Mouse (Mus musculus) activated CD4-positive, CD25-positive, alpha-beta regulatory T cell, adult 4 months (primary cell): ENCODE data around the gene Klf1. TPM values are rescaled to one million over a fixed set of nuclear protein-coding genes. Genes with fewer than 3 reads are reported as not detected.

Experiments
- ATAC-seq: one replicate; pipeline ENCODE4 v1.8.0; 2017
- polyA plus RNA-seq, 2 experiments: library from polyadenylated mRNA; unstranded; fragments of 100-300 nt; shearing (Covaris generic); gene quantifications; one replicate each; pipeline ENCODE4 v1.2.1; 2017

The Klf1 gene
- polyA plus RNA-seq, 2 experiments from 2014 or later: 1.1 TPM; not detected in 1

DNA sequence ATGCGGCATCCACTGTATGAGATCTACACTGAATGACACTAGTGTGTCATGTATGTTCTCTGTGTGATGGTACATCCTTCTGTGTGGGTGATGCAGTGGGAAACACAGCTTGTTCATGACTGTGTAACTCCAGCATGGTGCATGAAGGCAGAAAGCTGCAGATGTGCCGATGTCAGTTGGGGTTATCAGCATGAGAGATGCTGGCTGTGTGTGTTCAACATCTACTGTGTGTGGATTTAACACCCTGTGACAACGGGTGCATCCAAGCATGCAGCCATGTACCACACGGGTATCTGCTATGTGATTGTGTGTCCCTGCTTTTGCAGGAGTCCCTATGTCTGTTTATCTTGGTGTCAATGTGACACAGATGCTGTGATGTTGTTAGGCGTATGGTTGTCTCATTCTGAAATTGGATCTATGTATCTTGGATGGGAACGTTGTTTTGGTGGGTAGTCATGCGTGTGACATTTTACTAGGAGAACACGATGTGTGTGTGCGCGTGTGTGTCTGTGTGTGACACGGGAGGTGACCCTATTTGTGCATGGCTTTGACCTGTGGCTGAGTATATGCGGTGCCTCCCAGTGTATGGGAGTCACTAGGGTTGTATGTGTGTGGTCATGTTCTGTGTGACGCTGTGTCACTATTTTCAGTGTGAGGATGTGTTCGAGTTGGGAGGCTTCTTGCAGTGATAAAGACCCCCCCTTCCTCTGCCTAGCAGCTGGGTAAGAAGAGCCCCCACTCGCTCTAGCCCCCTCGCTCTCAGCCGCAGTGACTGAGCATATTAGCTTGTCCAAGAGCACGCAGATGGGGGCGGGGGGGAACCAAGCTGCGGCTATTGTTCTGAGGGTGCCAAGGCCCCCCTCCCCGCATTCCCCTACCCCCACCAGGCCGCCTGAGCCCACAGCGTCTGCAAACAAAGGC lies 34.6 kb downstream of the Klf1 start:
- ATAC-seq: no peak

DNA sequence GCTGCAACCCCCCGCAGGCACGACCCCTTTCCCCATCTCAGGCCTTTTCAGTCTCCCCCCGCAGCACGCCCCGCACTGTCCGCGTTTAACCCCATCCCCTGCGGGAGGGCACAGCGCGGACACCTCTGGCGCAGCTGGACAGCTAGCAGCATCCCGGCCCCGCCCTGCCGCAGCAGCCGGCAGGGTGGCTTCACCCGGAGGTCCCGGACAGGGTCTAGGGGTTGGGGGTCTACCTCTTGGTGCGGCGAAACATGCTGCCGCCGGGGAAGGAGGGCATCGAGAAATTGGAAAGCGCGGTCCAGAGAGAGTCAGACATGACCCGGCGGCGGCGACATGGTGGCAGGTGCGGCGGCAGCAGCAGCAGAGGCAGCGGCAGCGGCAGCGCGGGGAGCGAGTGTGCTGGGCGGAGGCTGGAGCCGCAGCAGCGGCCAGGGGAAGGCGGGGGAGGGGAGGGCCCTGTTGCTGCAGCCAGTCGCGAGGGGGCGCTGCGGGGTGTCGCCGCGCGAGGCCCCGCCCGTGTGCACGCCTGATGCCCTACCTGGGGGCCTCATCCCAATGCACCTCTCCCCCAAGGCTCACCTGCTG lies 35.3 kb downstream of the Klf1 start, which contains the start of gene Mast1:
Mast1 (minus strand) TSS at position 398 of the 585 bp plus-strand sequence.
- no peak for ATAC-seq

DNA sequence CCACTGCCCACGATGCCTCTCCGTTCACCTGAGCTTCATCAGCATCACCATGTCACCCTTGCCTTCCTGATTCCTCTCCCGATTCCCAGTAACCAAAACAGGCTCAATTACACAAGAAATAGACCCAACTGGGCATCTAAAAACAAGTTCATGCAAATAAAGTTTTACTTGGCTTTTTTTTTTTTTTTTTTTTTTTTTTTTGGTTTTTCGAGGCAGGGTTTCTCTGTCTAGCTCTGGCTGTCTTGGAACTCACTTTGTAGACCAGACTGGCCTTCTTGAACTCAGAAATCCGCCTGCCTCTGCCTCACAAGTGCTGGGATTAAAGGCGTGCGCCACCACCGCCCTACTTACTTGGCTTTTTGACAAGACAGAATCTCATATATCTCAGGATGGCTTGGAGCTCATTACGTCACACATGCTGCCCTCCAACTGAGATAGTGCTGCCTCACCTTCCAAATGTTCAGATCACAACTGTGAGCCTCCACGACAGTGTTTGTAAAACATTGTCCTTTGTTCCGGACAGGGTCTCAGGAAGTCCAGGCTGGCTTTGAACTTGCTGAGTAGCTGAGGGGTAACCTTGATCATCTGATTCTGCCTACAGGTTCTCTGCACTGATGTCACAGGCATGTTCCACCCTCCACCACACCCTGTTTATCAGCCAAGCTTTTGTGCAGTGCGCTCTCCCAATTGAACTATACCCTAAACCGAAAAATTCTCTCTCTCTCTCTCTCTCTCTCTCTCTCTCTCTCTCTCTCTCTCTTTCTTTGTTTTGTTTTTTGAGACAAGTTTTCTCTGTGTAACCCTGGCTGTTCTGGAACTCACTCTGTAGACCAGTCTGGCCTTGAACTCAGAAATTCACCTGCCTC lies 36.1 kb downstream of the Klf1 start:
- ATAC-seq: no peak

DNA sequence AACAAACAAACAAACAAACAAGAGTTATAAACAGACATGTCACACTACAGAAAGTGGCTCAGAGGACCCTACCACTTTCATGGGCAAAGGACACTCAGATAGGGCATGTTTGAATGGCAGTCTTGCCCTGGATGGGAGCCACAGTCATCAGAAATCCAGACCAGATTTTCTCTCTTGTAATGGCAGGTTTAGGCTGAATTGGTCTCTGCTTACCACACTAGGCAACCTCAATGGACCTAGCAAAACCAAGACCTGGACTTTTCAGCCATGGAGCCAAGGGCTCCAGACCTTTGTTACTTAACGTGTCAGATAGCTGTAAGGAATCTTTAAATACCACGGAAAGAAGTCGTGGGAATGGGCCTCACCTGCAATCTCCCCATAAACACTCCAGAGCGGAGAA lies 42.0 kb downstream of the Klf1 start:
- no peak for ATAC-seq

DNA sequence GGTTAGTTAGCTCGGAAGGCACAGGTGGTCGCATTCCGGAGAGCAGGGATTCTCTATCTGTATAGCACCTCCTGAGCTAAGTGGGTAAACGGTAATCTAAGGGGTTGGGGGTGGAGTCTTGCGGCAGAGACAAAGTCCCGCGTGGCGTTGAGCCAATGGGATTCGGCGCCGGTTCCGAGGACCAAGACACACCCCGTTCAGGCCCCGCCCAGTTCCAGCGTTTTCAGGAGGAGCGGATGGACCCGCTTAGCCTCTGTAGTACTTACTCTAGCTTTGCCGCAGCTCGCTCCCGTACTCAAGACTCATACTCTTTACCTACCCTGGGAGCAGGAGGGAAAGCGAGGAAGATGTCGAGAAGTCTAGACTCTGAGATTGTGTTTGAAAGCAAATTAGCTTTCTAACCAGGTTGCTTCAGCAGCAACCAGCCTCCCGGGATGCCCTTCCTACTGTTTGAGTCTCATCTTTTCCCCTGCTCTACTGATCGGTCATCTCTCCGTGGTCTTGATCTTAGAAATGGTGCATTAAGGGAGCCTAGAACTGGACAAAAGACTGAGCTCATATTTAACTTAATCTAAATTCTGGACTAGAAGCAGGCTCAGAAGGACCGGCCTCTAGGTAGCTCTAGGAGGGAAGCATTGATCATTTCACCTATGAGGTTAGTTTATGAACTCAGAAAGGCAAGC lies 42.9 kb downstream of the Klf1 start:
- no peak for ATAC-seq

DNA sequence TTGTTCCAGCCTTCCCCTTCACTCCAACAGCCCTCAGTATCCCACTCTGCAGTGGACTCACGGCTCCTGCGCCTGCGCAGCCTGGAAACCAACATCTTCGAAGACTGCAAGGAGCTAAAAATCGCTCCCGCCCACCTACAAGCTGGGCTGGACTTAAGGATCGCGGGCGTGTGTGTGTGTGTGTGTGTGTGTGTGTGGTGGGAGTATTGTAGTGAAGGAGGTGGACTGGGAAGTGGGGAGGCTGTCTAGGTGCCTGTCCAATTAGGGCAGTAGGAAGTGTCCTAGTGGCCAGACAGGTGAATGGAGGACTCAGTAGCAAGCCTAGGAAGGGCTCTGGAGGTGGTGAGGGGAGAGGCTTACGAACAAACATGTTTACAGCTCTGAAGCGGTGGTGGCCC lies 43.5 kb downstream of the Klf1 start:
- no peak for ATAC-seq

DNA sequence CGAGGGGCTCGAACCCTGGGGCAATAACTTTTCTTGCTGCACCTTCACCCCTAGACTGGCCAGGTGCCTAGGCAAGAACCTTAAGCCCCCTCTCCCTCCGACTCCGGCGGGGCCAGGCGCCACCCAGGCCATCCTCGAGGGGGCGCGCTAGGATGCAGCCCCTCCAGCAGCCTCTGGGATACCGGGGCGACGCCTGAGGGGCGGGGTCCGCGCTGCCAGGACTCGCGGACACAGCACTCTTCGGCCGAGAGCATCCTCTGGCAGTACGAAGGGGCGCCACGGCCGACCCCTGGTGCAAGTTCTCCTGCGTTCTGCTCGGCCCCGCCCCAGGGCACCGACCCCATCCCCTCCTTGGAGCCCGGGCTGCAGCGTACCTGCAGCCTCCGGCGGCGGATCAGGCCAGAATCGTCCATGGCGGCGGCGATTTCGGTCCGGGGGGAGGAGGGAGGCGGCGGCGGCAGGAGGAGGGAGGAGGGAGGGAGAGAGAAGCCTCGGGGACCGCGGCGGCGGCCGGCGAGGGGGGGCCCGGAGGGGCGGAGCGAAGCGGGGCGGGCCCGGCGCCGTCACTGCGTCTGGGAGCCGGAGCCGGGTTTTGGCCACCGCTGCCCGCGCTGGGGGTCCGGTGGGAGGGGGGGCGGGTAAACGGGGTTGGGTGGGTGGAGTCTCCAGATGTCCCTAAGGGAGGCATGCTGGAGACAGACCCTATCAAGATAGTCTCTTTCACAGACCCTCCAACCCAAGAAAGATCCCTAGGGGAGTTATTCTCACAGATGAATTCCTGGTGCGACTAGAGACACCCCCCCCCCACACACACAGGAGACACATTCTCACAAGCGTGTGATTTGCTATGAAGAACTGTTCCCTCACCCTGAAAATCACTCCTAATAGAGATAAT lies 44.2 kb downstream of the Klf1 start:
- no peak for ATAC-seq

DNA sequence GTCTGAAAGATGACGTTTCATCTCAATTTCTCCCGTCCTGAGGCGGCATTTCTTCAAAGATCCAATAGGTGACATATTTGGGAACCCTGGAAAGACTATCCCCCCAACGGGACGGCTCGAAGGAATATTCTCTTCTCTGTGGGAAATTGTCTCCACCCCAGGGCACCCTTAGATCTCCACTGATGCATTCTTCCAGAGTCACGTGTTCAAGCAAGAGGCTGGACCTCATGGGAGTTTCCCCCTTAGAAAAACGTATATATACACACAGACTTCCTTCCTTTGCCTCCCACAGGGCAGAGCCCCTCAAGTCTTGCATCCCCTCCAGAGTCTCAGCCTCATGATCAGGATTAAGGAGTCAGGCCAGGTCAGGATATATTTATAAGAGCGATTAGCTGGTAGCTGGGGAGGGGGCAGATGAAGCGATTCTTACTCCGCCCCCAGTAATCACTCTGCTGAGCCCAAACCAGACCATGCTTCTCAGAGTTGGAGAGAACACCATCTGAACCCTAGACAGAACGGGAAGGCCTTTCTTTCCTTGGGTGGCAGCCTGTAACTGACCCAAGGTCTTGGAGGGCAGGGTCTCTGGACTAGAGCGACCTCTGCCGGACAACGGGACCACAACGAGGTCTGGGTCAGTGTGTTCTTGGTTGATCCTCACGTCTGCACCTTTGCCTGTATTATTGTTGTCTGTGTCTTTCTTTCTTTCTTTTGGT lies 45.0 kb downstream of the Klf1 start, which contains the start of gene Rtbdn:
Rtbdn (plus strand) TSS at position 464 of the 713 bp plus-strand sequence.
- no peak for ATAC-seq

DNA sequence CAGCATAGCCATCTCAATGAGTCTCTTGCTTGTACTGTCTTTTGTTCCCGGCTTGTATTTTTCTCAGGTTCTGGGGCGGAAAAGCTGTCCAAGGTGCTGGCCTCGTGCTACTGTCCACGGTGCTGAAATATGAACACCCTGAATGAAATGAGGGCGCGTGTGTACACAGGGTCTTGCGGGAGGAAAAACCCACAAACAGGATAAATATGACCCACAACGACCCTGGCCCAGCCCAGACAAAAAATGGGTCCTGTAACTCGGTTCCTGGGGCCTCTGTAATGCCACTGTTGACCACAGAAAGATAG lies 45.5 kb downstream of the Klf1 start:
- no peak for ATAC-seq

DNA sequence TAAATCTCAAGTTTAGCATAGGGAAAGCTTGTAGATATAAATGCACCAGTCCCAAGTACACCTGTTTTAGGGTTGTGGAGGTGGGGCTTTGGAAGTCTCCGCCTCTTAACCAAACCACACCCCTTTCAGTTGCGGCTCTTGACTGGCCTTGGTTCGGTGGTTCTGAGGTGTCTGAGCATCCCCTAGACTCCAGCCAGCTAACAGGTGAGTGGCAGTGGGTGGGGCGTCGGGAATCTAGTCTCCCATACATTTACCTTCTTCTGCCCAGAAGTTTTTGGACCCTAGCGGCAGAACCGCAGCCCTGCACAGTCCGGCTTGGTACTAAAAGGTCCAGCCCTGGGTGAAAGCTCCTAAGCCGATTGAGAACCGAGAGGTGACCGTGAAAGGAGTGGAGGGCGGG lies 48.0 kb downstream of the Klf1 start:
- ATAC-seq: no peak

DNA sequence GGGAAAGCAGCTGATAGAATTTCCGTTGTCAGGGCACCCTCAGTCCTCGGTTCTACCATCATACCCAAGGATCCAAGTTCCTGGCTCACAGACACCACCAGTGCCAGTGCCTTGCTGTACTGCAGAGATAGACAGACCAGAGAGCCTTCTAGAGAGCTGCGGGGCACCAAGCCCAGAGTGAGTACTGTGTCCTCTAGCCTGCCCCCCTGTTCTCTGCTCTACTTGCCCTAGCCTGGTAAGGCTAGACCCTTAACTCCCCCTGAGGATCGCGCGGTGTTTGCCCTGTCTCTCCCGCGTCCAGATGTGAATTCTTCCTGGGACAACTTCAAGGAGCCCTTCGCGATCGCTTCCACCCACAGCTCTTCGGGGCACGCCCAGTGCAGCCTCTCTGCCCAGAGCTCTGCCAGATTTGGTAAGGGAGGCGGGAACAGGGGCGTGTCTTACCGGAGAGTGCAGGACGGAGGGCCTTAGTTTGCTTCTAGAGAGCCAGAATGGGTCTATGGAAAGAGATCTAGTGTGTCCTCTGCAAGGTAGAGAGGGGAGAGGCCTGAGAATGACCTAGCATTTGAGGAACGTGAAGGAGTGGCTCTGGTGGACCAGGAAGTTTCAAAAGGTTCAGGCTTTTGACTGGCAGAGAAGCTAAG lies 51.0 kb downstream of the Klf1 start:
- ATAC-seq: peak; percentile 54

Other genes starting within 250 kb of the Klf1 start
- gene Ier2, start 239.1 kb upstream of the Klf1 start, polyA plus RNA-seq: 10 to 100 TPM; 54.7 to 56.1 TPM
- gene Trmt1, start 215.6 kb upstream of the Klf1 start, polyA plus RNA-seq: 10 to 100 TPM; 32.6 to 49.8 TPM
- 10 to 100 TPM in 1 of 2 experiments, 1 to 10 TPM in 1; 9.4 to 12.5 TPM for gene Nacc1, start 214.1 kb upstream of the Klf1 start, polyA plus RNA-seq
- 1 to 10 TPM in 1 of 2 experiments, under 1 TPM in 1; 0.85 to 1.2 TPM for gene Lyl1, start 200.5 kb upstream of the Klf1 start, polyA plus RNA-seq
- gene G430095P16Rik, start 178.9 kb upstream of the Klf1 start, polyA plus RNA-seq: 10 to 100 TPM; 20.2 to 37.5 TPM
- 1 to 10 TPM; 2.0 to 2.2 TPM for gene Nfix, start 101.6 kb upstream of the Klf1 start, polyA plus RNA-seq
- 1 to 10 TPM; 4.2 to 4.5 TPM for gene Dand5, start 79.1 kb upstream of the Klf1 start, polyA plus RNA-seq
- gene Gadd45gip1, start 70.4 kb upstream of the Klf1 start, polyA plus RNA-seq: 10 to 100 TPM; 18.5 to 21.5 TPM
- 100 to 1,000 TPM; 125 to 131 TPM for gene Rad23a, start 61.3 kb upstream of the Klf1 start, polyA plus RNA-seq
- 100 to 1,000 TPM; 269 to 303 TPM for gene Calr, start 55.0 kb upstream of the Klf1 start, polyA plus RNA-seq
- 10 to 100 TPM; 45.8 to 58.4 TPM for gene Farsa, start 44.9 kb upstream of the Klf1 start, polyA plus RNA-seq
- 10 to 100 TPM in 1 of 2 experiments, 1 to 10 TPM in 1; 8.2 to 15.0 TPM for gene Syce2, start 29.8 kb upstream of the Klf1 start, polyA plus RNA-seq
- 10 to 100 TPM; 11.3 to 15.1 TPM for gene Gcdh, start 8.0 kb upstream of the Klf1 start, polyA plus RNA-seq
- 10 to 100 TPM; 15.1 to 18.1 TPM for gene Dnase2a, start 6.6 kb downstream of the Klf1 start, polyA plus RNA-seq
- gene Mast1, start 35.4 kb downstream of the Klf1 start, polyA plus RNA-seq: 1 to 10 TPM in 1 of 2 experiments, under 1 TPM in 1; 0.64 to 1.0 TPM
- gene Rtbdn, start 45.1 kb downstream of the Klf1 start, polyA plus RNA-seq: not detected
- gene Gm49661, start 67.5 kb downstream of the Klf1 start, polyA plus RNA-seq: not detected
- gene Prdx2, start 67.7 kb downstream of the Klf1 start, polyA plus RNA-seq: 100 to 1,000 TPM; 246 to 312 TPM
- gene Rnaseh2a, start 67.8 kb downstream of the Klf1 start, polyA plus RNA-seq: 10 to 100 TPM; 68.9 to 91.0 TPM
- gene Junb, start 76.8 kb downstream of the Klf1 start, polyA plus RNA-seq: 10 to 100 TPM; 28.9 to 30.5 TPM
- 1 to 10 TPM; 2.6 to 3.0 TPM for gene Hook2, start 88.7 kb downstream of the Klf1 start, polyA plus RNA-seq
- gene Best2, start 112.6 kb downstream of the Klf1 start, polyA plus RNA-seq: not detected
- gene Asna1, start 123.4 kb downstream of the Klf1 start, polyA plus RNA-seq: 10 to 100 TPM; 55.6 to 98.1 TPM
- gene Trir, start 124.9 kb downstream of the Klf1 start, polyA plus RNA-seq: 10 to 100 TPM; 26.8 to 30.5 TPM
- gene Tnpo2, start 135.0 kb downstream of the Klf1 start, polyA plus RNA-seq: 10 to 100 TPM in 1 of 2 experiments, 1 to 10 TPM in 1; 9.2 to 19.4 TPM
- gene Fbxw9, start 158.1 kb downstream of the Klf1 start, polyA plus RNA-seq: 1 to 10 TPM; 2.8 to 3.1 TPM
- not detected for gene Gm5741, start 166.1 kb downstream of the Klf1 start, polyA plus RNA-seq
- gene Dhps, start 169.8 kb downstream of the Klf1 start, polyA plus RNA-seq: 10 to 100 TPM; 28.3 to 29.8 TPM
- 100 to 1,000 TPM; 132 to 134 TPM for gene Wdr83os, start 178.8 kb downstream of the Klf1 start, polyA plus RNA-seq
- gene Wdr83, start 179.4 kb downstream of the Klf1 start, polyA plus RNA-seq: 10 to 100 TPM; 33.1 to 46.7 TPM
- gene Man2b1, start 181.3 kb downstream of the Klf1 start, polyA plus RNA-seq: 10 to 100 TPM; 64.8 to 82.0 TPM
- not detected for gene Zfp791, start 221.2 kb downstream of the Klf1 start, polyA plus RNA-seq
- gene Cks1brt, start 250.0 kb downstream of the Klf1 start, polyA plus RNA-seq: under 1 TPM in 1 of 2 experiments, not detected in 1; 0.20 TPM